Mouse (Mus musculus): ENCODE measurements at regions not wholly inside any gene's neighbourhood (a gene's known extent, or its start where the extent isn't known, plus 50 kb on each side); places are given as distances from the start of the nearest gene placed in this dataset.

GRCm38 (mm10) chr15:97580726-97581125, 124.9 kb downstream of the Rpap3 start:
- no peak for DNase-seq (ENCODE audit: low read depth in 1 of 2, low spot score in 2 of 2)

- DNase-seq (ENCODE audit: low read depth in 1 of 2, low spot score in 2 of 2) = no peak
These were observed 127.6 kb downstream of the Rpap3 start for GRCm38 (mm10) chr15:97578046-97578445.

GRCm38 (mm10) chr15:97577196-97577595, 128.4 kb downstream of the Rpap3 start:
- DNase-seq (ENCODE audit: low read depth in 1 of 2, low spot score in 2 of 2) = no peak

GRCm38 (mm10) chr15:97572639-97573038, 133.0 kb downstream of the Rpap3 start:
- no peak for DNase-seq (ENCODE audit: low read depth in 1 of 2, low spot score in 2 of 2)

- no peak for DNase-seq (ENCODE audit: low read depth in 1 of 2, low spot score in 2 of 2)
These were observed 133.7 kb downstream of the Rpap3 start for GRCm38 (mm10) chr15:97571885-97572284.

- DNase-seq (ENCODE audit: low read depth in 1 of 2, low spot score in 2 of 2) = no peak
These were observed 145.5 kb downstream of the Rpap3 start for GRCm38 (mm10) chr15:97560096-97560495.

- no peak for DNase-seq (ENCODE audit: low read depth in 1 of 2, low spot score in 2 of 2)
These were observed 146.9 kb downstream of the Rpap3 start for GRCm38 (mm10) chr15:97558725-97559124.

- DNase-seq (ENCODE audit: low read depth in 1 of 2, low spot score in 2 of 2) = no peak
These were observed 157.3 kb downstream of the Rpap3 start for GRCm38 (mm10) chr15:97548354-97548753.

- DNase-seq (ENCODE audit: low read depth in 1 of 2, low spot score in 2 of 2) = no peak
These were observed 160.6 kb downstream of the Rpap3 start for GRCm38 (mm10) chr15:97545034-97545433.

- no peak for DNase-seq (ENCODE audit: low read depth in 1 of 2, low spot score in 2 of 2)
These were observed 164.0 kb downstream of the Rpap3 start for GRCm38 (mm10) chr15:97541646-97542045.

- DNase-seq (ENCODE audit: low read depth in 1 of 2, low spot score in 2 of 2) = no peak
These were observed 169.5 kb downstream of the Rpap3 start for GRCm38 (mm10) chr15:97536145-97536544.

GRCm38 (mm10) chr15:97534878-97535277, 170.7 kb downstream of the Rpap3 start:
- DNase-seq (ENCODE audit: low read depth in 1 of 2, low spot score in 2 of 2) = no peak

GRCm38 (mm10) chr15:97533553-97534291, 171.9 kb downstream of the Rpap3 start:
- DNase-seq (ENCODE audit: low read depth in 1 of 2, low spot score in 2 of 2) = no peak

- DNase-seq (ENCODE audit: low read depth in 1 of 2, low spot score in 2 of 2) = no peak
These were observed 173.2 kb downstream of the Rpap3 start for GRCm38 (mm10) chr15:97532346-97532910.

- no peak for DNase-seq (ENCODE audit: low read depth in 1 of 2, low spot score in 2 of 2)
These were observed 177.2 kb downstream of the Rpap3 start for GRCm38 (mm10) chr15:97528291-97529050.

GRCm38 (mm10) chr15:97520395-97520794, 185.2 kb downstream of the Rpap3 start:
- no peak for DNase-seq (ENCODE audit: low read depth in 1 of 2, low spot score in 2 of 2)

- no peak for DNase-seq (ENCODE audit: low read depth in 1 of 2, low spot score in 2 of 2)
These were observed 185.7 kb downstream of the Rpap3 start for GRCm38 (mm10) chr15:97519919-97520345.

GRCm38 (mm10) chr15:97517926-97518325, 187.7 kb downstream of the Rpap3 start:
- no peak for DNase-seq (ENCODE audit: low read depth in 1 of 2, low spot score in 2 of 2)

GRCm38 (mm10) chr15:97517188-97517587, 188.4 kb downstream of the Rpap3 start:
- DNase-seq (ENCODE audit: low read depth in 1 of 2, low spot score in 2 of 2) = no peak

- DNase-seq (ENCODE audit: low read depth in 1 of 2, low spot score in 2 of 2) = no peak
These were observed 189.9 kb downstream of the Rpap3 start for GRCm38 (mm10) chr15:97515773-97516172.

GRCm38 (mm10) chr15:97507656-97508306, 197.8 kb downstream of the Rpap3 start:
- DNase-seq (ENCODE audit: low read depth in 1 of 2, low spot score in 2 of 2) = no peak

- no peak for DNase-seq (ENCODE audit: low read depth in 1 of 2, low spot score in 2 of 2)
These were observed 198.4 kb downstream of the Rpap3 start for GRCm38 (mm10) chr15:97507176-97507575.

All from monocyte, adult 2 months (primary cell).